Mouse (Mus musculus) layer of hippocampus, adult 2 months (tissue): ENCODE results near the gene Zc3h12a. TPM values are rescaled to one million over a fixed set of nuclear protein-coding genes. Genes with fewer than 3 reads are reported as not detected.

ENCODE experiments used
- DNase-seq, 2 experiments: peaks; one replicate each; pipeline ENCODE4 v3.0.0; 2022; ENCODE audit warnings: low spot score in 2 of 2
- H3K27ac ChIP-seq: fragments of 200-600 bp; 2 replicates; pipeline ENCODE4 v1.8.1; 2022
- H3K4me3 ChIP-seq: fragments of 200-600 bp; 2 replicates; pipeline ENCODE4 v1.8.1; 2022; ENCODE audit warnings: mild to moderate bottlenecking
- CTCF ChIP-seq: fragments of 200-600 bp; conservative IDR thresholded peaks from 2 replicates; pipeline ENCODE4 v1.8.1; 2022; ENCODE audit warnings: antibody characterized with exemption, mild to moderate bottlenecking, moderate library complexity
- total RNA-seq, 2 experiments: library from RNA; stranded (reverse); gene quantifications; 2 replicates each; pipeline ENCODE4 v1.2.3; 2021

The Zc3h12a gene
- total RNA-seq, 2 experiments from 2014 or later = 1.1 to 1.2 TPM

DNA sequence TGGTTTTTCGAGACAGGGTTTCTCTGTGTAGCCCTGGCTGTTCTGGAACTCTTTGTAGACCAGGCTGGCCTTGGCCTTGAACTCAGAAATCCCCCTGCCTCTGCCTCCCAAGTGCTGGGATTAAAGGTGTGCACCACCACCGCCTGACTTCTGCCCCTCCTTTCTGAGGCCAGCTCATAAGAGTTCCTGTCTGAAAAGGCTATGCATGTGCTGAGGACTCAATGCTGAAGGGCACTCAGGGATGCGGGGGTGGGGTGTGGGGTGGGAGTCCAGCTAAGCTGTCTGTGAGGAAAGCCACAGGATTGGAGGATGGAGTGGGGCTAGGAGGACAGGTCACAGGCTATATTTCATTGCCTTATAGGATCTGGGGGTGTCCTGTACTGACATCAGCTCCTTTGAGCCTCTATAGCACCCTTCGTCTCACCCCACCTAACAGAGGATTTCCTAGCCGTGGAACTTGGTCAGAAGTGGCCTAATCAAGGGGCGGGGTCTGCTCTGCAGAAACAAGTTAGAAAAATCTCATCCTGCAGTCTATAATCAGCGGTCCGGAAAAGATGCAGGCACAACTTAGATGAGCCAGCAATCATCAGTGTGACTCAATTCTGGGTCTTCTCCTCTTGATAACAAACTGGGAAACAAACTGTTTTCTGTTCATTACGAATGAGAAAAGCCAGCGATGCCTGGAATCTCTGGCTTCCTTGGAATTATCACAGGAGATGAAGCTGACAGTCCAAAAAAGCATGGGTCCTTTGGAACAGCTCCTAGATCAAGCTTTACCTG is 7.6 kb upstream of the Zc3h12a start:
- no peak for DNase-seq
- Histone ChIP-seq H3K27ac (no peak overlapping the region), H3K4me3 (no peak overlapping the region)
- no peak for TF ChIP-seq CTCF

- H3K27ac ChIP-seq = no peak overlapping the region
- H3K4me3 ChIP-seq = no peak overlapping the region
- DNase-seq = no peak
- TF ChIP-seq CTCF = no peak
Measured at GRCm38 (mm10) chr4:125134631-125135030, 7.0 kb upstream of the Zc3h12a start.

- H3K4me3 ChIP-seq = no peak overlapping the region
- H3K27ac ChIP-seq = no peak overlapping the region
- TF ChIP-seq CTCF = no peak
- DNase-seq = no peak
Measured at GRCm38 (mm10) chr4:125134192-125134591, 6.6 kb upstream of the Zc3h12a start.

- peak in 1 of 2 experiments; percentile 70 for DNase-seq
- TF ChIP-seq CTCF = peak; percentile 90
- H3K27ac ChIP-seq = no peak overlapping the region
- H3K4me3 ChIP-seq = no peak overlapping the region
Measured at GRCm38 (mm10) chr4:125132394-125132793, 4.8 kb upstream of the Zc3h12a start.

- no peak for TF ChIP-seq CTCF
- no peak for DNase-seq
- Histone ChIP-seq H3K27ac (no peak overlapping the region), H3K4me3 (no peak overlapping the region)
Measured at GRCm38 (mm10) chr4:125131493-125131892, 3.9 kb upstream of the Zc3h12a start.

DNA sequence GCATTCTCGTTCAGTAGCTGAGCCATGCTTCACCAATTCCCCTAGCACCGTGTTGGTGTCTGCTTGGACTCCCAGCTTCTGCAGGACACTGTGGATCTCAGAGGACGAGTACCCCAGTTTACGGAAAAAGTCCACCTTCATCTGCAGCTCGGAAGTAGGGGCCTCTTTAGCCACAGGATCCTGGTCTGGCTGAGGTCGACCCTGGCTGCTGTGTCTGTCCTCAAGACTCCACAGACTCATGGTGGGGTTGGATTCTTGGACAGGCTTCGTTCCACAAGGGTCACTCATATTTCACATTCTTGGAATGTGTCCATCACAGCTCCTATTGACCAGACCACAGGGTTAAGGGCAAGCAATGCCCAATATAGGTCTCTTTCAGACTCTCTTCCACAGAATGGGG is 879 bp downstream of the Zc3h12a start:
- Histone ChIP-seq H3K27ac (0 out of 2 replicates have a peak overlapping the region, but pooled peaks have one; percentile 83), H3K4me3 (peak overlapping the region; percentile 85)
- TF ChIP-seq CTCF = no peak
- DNase-seq = no peak

DNA sequence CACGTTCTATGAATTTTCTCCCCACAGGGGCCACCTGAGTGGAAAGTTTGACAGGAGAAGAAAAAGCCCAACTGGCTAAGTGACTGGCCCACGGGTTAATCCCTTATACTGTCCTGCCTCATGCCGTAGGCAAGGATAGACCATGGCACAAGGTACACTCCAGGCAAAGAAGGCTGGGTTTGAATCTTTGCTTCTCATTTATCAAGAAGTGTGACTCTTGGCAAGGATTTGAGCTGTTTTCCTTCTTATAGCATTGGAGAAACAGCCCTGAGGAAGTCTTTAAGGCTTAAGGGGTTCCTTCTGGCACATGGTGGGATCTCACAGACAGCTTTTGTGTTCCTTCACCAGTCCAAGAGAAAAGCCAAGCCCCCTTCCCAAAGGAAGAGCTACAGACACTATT is 1.5 kb downstream of the Zc3h12a start:
- no peak for DNase-seq
- H3K4me3 ChIP-seq = no peak overlapping the region
- no peak overlapping the region for H3K27ac ChIP-seq
- TF ChIP-seq CTCF = no peak

- H3K4me3 ChIP-seq = no peak overlapping the region
- no peak for TF ChIP-seq CTCF
- H3K27ac ChIP-seq = no peak overlapping the region
- no peak for DNase-seq
Measured at GRCm38 (mm10) chr4:125125361-125125921, 2.2 kb downstream of the Zc3h12a start.

GRCm38 (mm10) chr4:125124424-125125209 is 3.0 kb downstream of the Zc3h12a start:
- Histone ChIP-seq H3K27ac (no peak overlapping the region), H3K4me3 (no peak overlapping the region)
- no peak for DNase-seq
- no peak for TF ChIP-seq CTCF

DNA sequence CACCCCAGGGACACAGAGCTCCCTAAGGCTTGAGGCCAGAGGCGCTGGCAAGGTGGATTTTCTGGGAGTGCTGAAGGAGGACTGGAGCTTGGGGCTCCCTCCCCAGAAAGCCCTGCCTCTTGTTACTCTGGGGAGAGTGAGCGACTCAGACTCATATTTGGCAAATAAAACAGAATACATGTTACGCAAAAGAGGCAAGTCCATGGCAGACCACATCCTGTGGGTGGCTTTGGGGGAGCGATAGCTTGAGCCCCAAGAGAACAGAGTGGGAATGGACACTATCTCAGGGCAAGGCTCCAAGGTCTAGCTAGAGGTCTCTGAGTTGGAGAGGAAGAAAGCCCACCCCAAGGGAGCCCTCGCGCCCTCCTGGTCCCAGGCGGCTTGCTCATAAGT is 4.4 kb downstream of the Zc3h12a start:
- no peak overlapping the region for H3K4me3 ChIP-seq
- no peak for TF ChIP-seq CTCF
- DNase-seq = no peak
- no peak overlapping the region for H3K27ac ChIP-seq

- Histone ChIP-seq H3K4me3 (no peak overlapping the region), H3K27ac (0 out of 2 replicates have a peak overlapping the region, but pooled peaks have one; percentile 14)
- TF ChIP-seq CTCF = 0 out of 2 replicates have a peak, but pooled peaks have one; percentile 9
- no peak for DNase-seq
Measured at GRCm38 (mm10) chr4:125122431-125123278, 5.0 kb downstream of the Zc3h12a start.

GRCm38 (mm10) chr4:125119721-125120120 is 7.9 kb downstream of the Zc3h12a start:
- H3K27ac ChIP-seq = no peak overlapping the region
- TF ChIP-seq CTCF = no peak
- DNase-seq = no peak
- no peak overlapping the region for H3K4me3 ChIP-seq
